Mouse (Mus musculus): ENCODE measurements around the gene Notch3. TPM values are rescaled to one million over a fixed set of nuclear protein-coding genes. Genes with fewer than 3 reads are reported as not detected.
"Not testable (repeated sequence)": the region's sequence is repeated elsewhere in the genome, so short reads cannot be mapped to it uniquely, and the experiment has no call there.

The Notch3 gene
- polyA plus RNA-seq, 1 experiment from 2014 or later, result 7.6 TPM

- no peaks in the 10 kb centered on the region for H3K36me3 ChIP-seq
- H3K27ac ChIP-seq (replicated peaks), result no peak overlapping the region
- H3K4me1 ChIP-seq (replicated peaks), result peaks cover 12% of the 10 kb centered on the region
- H3K27me3 ChIP-seq, result peaks cover 40% of the 10 kb centered on the region
- 21% methylated on average over 4 of the region's 4 CpGs for WGBS
- no peak overlapping the region for H3K4me3 ChIP-seq
- no peak overlapping the region for H3K9ac ChIP-seq
- no peaks in the 10 kb centered on the region for H3K9me3 ChIP-seq
- ATAC-seq (ENCODE audit: low read depth), result no peak
- no peak overlapping the region for H3K4me2 ChIP-seq
Observed at GRCm38 (mm10) chr17:32103054-32103453, 63.6 kb downstream of the Notch3 start.

DNA sequence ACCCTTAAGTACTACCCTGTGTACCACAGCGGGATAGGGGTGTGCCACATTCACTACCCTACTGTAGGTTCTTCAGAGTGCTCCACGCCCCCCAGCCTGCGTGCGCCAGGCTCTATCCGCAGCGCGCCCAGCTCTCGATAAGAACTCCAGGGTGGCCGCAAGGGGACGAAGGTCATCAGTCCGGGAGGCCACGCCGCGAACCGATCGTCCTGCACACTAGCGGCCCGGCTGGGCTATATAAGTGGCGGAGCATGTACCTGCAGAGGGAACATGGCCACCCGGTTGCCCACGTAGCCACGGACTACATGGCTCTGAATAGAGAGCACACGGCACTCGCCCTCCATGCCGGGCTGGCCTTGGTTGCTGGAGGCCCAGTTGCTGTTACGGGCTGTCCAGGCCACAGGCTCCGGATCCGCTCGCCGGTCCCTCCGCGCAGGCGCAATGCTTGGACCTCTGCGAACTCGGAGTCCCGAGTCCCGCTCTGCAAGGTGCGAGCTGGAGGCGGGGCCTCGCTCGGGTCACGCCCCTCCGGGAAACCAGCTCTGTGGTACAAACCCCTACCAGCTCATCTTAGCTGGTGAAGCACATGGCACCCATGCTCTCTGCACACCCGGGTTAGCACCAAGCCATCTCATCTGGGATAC is 66.6 kb downstream of the Notch3 start:
- Histone ChIP-seq H3K4me2 (peak overlapping the region; percentile 84), H3K4me3 (peak overlapping the region; percentile 48), H3K9ac (peak overlapping the region; percentile 70), H3K27me3 (peaks cover 46% of the 10 kb centered on the region), H3K4me1 (replicated peaks) (peaks cover 12% of the 10 kb centered on the region), H3K9me3 (no peaks in the 10 kb centered on the region), H3K36me3 (no peaks in the 10 kb centered on the region), H3K27ac (replicated peaks) (no peak overlapping the region)
- ATAC-seq (ENCODE audit: low read depth), result peak; percentile 87
- whole genome bisulfite sequencing, result 2% methylated on average over 44 of the region's 44 CpGs

GRCm38 (mm10) chr17:32099574-32099942 is 67.1 kb downstream of the Notch3 start:
- peak overlapping the region; percentile 84 for H3K4me2 ChIP-seq
- H3K9me3 ChIP-seq, result no peaks in the 10 kb centered on the region
- peaks cover 43% of the 10 kb centered on the region for H3K27me3 ChIP-seq
- peak overlapping the region; percentile 70 for H3K9ac ChIP-seq
- peak overlapping the region; percentile 48 for H3K4me3 ChIP-seq
- no peaks in the 10 kb centered on the region for H3K36me3 ChIP-seq
- H3K4me1 ChIP-seq (replicated peaks), result peaks cover 12% of the 10 kb centered on the region
- ATAC-seq (ENCODE audit: low read depth), result peak; percentile 38; the same call in 1 of the 2 replicates
- no peak overlapping the region for H3K27ac ChIP-seq (replicated peaks)
- WGBS, result 32% methylated on average over 8 of the region's 8 CpGs

GRCm38 (mm10) chr17:32098905-32099304 is 67.7 kb downstream of the Notch3 start:
- not testable (repeated sequence) for H3K27ac ChIP-seq (replicated peaks); H3K4me3 ChIP-seq; H3K4me2 ChIP-seq; H3K36me3 ChIP-seq; H3K9ac ChIP-seq; H3K9me3 ChIP-seq; ATAC-seq (ENCODE audit: low read depth)
- peaks cover 12% of the 10 kb centered on the region for H3K4me1 ChIP-seq (replicated peaks)
- H3K27me3 ChIP-seq, result peaks cover 43% of the 10 kb centered on the region
- WGBS, result 86% methylated on average over 6 of the region's 6 CpGs

- 83% methylated on average over 1 of the region's 1 CpGs for WGBS
- no peak overlapping the region for H3K9ac ChIP-seq
- H3K9me3 ChIP-seq, result 0 out of 2 replicates have a peak, but pooled peaks cover 3% of the 10 kb centered on the region
- peaks cover 12% of the 10 kb centered on the region for H3K4me1 ChIP-seq (replicated peaks)
- no peak overlapping the region for H3K27ac ChIP-seq (replicated peaks)
- no peak for ATAC-seq (ENCODE audit: low read depth)
- H3K27me3 ChIP-seq, result peaks cover 38% of the 10 kb centered on the region
- H3K4me2 ChIP-seq, result no peak overlapping the region
- H3K4me3 ChIP-seq, result no peak overlapping the region
- no peaks in the 10 kb centered on the region for H3K36me3 ChIP-seq
Observed at GRCm38 (mm10) chr17:32097676-32098075, 69.0 kb downstream of the Notch3 start.

DNA sequence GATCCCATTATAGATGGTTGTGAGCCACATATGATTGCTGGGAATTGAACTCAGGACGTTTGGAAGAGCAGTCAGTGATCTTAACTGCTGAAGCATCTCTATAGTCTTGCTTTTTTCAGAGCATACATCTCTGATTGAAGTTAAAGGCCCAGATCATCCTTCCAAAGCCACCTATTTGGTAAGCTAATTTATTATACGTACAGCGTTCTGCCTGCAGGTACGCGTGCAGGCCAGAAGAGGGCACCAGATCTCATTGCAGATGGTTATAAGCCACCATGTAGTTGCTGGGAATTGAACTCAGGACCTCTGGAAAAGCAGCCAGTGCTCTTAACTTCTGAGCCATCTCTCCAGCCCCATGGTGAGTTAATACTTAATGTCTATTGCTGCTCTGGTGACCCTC is 73.8 kb downstream of the Notch3 start:
- Histone ChIP-seq H3K36me3 (no peaks in the 10 kb centered on the region), H3K4me2 (no peak overlapping the region), H3K9ac (no peak overlapping the region), H3K9me3 (0 out of 2 replicates have a peak, but pooled peaks cover 3% of the 10 kb centered on the region), H3K27me3 (peaks cover 8% of the 10 kb centered on the region; the same call in 1 of the 2 replicates), H3K4me3 (no peak overlapping the region), H3K4me1 (replicated peaks) (peaks cover 19% of the 10 kb centered on the region), H3K27ac (replicated peaks) (no peak overlapping the region)
- WGBS, result 84% methylated on average over 5 of the region's 5 CpGs
- no peak for ATAC-seq (ENCODE audit: low read depth)

- Histone ChIP-seq H3K27ac (replicated peaks) (no peak overlapping the region; the same call in 1 of the 2 replicates), H3K27me3 (0 out of 2 replicates have a peak, but pooled peaks cover under 1% of the 10 kb centered on the region), H3K4me2 (no peak overlapping the region), H3K4me1 (replicated peaks) (peaks cover 19% of the 10 kb centered on the region), H3K9ac (no peak overlapping the region), H3K9me3 (0 out of 2 replicates have a peak, but pooled peaks cover 3% of the 10 kb centered on the region), H3K36me3 (no peaks in the 10 kb centered on the region), H3K4me3 (no peak overlapping the region)
- ATAC-seq (ENCODE audit: low read depth), result no peak
- WGBS, result 94% methylated on average over 1 of the region's 1 CpGs
Observed at GRCm38 (mm10) chr17:32092241-32092619, 74.4 kb downstream of the Notch3 start.

- not testable (repeated sequence) for H3K9me3 ChIP-seq, H3K36me3 ChIP-seq, H3K27me3 ChIP-seq
- Histone ChIP-seq H3K27ac (replicated peaks) (peak overlapping the region; percentile 67), H3K4me3 (peak overlapping the region; percentile 22), H3K4me2 (peak overlapping the region; percentile 52), H3K9ac (0 out of 2 replicates have a peak overlapping the region, but pooled peaks have one; percentile 53), H3K4me1 (replicated peaks) (peaks cover 19% of the 10 kb centered on the region)
- WGBS, result 7% methylated on average over 13 of the region's 16 CpGs
- peak; percentile 94 for ATAC-seq (ENCODE audit: low read depth)
Observed at GRCm38 (mm10) chr17:32091364-32092240, 75.0 kb downstream of the Notch3 start.

- Histone ChIP-seq H3K4me1 (replicated peaks) (peaks cover 19% of the 10 kb centered on the region), H3K9ac (no peak overlapping the region), H3K36me3 (no peaks in the 10 kb centered on the region), H3K4me2 (peak overlapping the region; percentile 52), H3K4me3 (peak overlapping the region; percentile 22), H3K27ac (replicated peaks) (peak overlapping the region; percentile 67), H3K9me3 (0 out of 2 replicates have a peak, but pooled peaks cover 3% of the 10 kb centered on the region), H3K27me3 (no peaks in the 10 kb centered on the region)
- WGBS, result 13% methylated on average over 1 of the region's 1 CpGs
- ATAC-seq (ENCODE audit: low read depth), result no peak; the same call in none of the 2 replicates
Observed at GRCm38 (mm10) chr17:32091032-32091363, 75.7 kb downstream of the Notch3 start.

GRCm38 (mm10) chr17:32087069-32087468 is 79.6 kb downstream of the Notch3 start:
- Histone ChIP-seq H3K27me3 (no peaks in the 10 kb centered on the region), H3K27ac (replicated peaks) (no peak overlapping the region), H3K4me3 (no peak overlapping the region), H3K36me3 (no peaks in the 10 kb centered on the region), H3K9me3 (no peaks in the 10 kb centered on the region), H3K4me1 (replicated peaks) (peaks cover 17% of the 10 kb centered on the region), H3K4me2 (no peak overlapping the region), H3K9ac (no peak overlapping the region)
- ATAC-seq (ENCODE audit: low read depth), result no peak
- 98% methylated on average over 2 of the region's 2 CpGs for WGBS

DNA sequence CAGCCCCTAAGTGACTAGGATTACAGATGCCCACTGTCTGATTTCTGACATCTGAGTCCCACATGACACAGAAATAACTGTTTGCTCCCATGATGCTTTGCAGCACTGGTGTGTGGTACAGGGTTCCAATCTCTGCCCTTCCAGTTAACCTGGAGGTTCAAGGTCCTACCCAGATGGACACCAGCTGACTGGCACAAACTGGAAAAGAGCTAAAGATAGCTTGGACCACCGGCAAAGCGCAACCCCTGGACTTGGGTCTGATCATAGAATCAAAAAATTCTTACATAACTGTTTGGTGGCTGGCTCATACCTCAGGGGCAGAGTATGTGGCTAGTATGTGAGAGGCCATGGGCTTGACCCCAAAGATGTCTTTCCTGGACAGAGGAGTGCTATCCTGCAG is 83.3 kb downstream of the Notch3 start:
- no peaks in the 10 kb centered on the region for H3K4me1 ChIP-seq (replicated peaks)
- no peak for ATAC-seq (ENCODE audit: low read depth)
- no peaks in the 10 kb centered on the region for H3K36me3 ChIP-seq
- WGBS, result 95% methylated on average over 2 of the region's 2 CpGs
- no peak overlapping the region for H3K27ac ChIP-seq (replicated peaks)
- no peak overlapping the region for H3K4me3 ChIP-seq
- no peak overlapping the region for H3K9ac ChIP-seq
- H3K4me2 ChIP-seq, result no peak overlapping the region
- no peaks in the 10 kb centered on the region for H3K27me3 ChIP-seq
- 0 out of 2 replicates have a peak, but pooled peaks cover 5% of the 10 kb centered on the region for H3K9me3 ChIP-seq

- H3K4me1 ChIP-seq (replicated peaks), result no peaks in the 10 kb centered on the region
- 5% methylated on average over 2 of the region's 2 CpGs for WGBS
- no peaks in the 10 kb centered on the region for H3K36me3 ChIP-seq
- H3K9ac ChIP-seq, result no peak overlapping the region
- no peak overlapping the region for H3K4me3 ChIP-seq
- no peak overlapping the region for H3K27ac ChIP-seq (replicated peaks)
- no peaks in the 10 kb centered on the region for H3K27me3 ChIP-seq
- no peak overlapping the region for H3K4me2 ChIP-seq
- ATAC-seq (ENCODE audit: low read depth), result 0 out of 2 replicates have a peak, but pooled peaks have one; percentile 30
- H3K9me3 ChIP-seq, result 0 out of 2 replicates have a peak, but pooled peaks cover 3% of the 10 kb centered on the region
Observed at GRCm38 (mm10) chr17:32075164-32075563, 91.5 kb downstream of the Notch3 start.
